Mouse (Mus musculus) hindbrain, postnatal 0 days (tissue): ENCODE data around the gene Nkx3-2. TPM values are rescaled to one million over a fixed set of nuclear protein-coding genes. Genes with fewer than 3 reads are reported as not detected.
A peak's percentile ranks its signal among the peaks of the same experiment; 100 is the strongest.

Experiments
- ATAC-seq: fragments of 200-750 bp; cut with Nextera tagmentation; 2 replicates; pipeline ENCODE4 v1.8.0; 2017; ENCODE audit warnings: mild to moderate bottlenecking, moderate TSS enrichment, moderate library complexity
- DNase-seq: peaks from one replicate; pipeline ENCODE4 v3.0.0-alpha.2; 2015; ENCODE audit warnings: low spot score
- H3K27ac ChIP-seq: fragments of 300-500 bp; sonication (generic); 2 replicates; pipeline ENCODE4 v1.5.1; 2014; ENCODE audit warnings: mild to moderate bottlenecking
- H3K27me3 ChIP-seq: fragments of 300-500 bp; sonication (generic); 2 replicates; pipeline ENCODE4 v1.6.1; 2014; ENCODE audit warnings: low read length, mixed read lengths; ENCODE audit not compliant: insufficient read depth
- H3K36me3 ChIP-seq: fragments of 300-500 bp; sonication (generic); 2 replicates; pipeline ENCODE4 v1.6.1; 2014; ENCODE audit warnings: low read length, mixed read lengths; ENCODE audit not compliant: insufficient read depth
- H3K4me1 ChIP-seq: fragments of 300-500 bp; sonication (generic); 2 replicates; pipeline ENCODE4 v1.6.1; 2014; ENCODE audit warnings: antibody characterized with exemption, low read length, mixed read lengths; ENCODE audit not compliant: insufficient read depth
- H3K4me2 ChIP-seq: fragments of 300-500 bp; sonication (generic); 2 replicates; pipeline ENCODE4 v1.6.1; 2014; ENCODE audit warnings: low read depth, mild to moderate bottlenecking, low read length, moderate library complexity, mixed read lengths
- H3K4me3 ChIP-seq: fragments of 300-500 bp; sonication (generic); 2 replicates; pipeline ENCODE4 v1.5.1; 2014; ENCODE audit warnings: low read length
- H3K9ac ChIP-seq: fragments of 300-500 bp; sonication (generic); replicated peaks from 2 replicates; pipeline ENCODE4 v1.6.1; 2014; ENCODE audit warnings: mild to moderate bottlenecking, low read length, moderate library complexity, mixed read lengths
- H3K9me3 ChIP-seq: fragments of 300-500 bp; sonication (generic); 2 replicates; pipeline ENCODE4 v1.6.1; 2016; ENCODE audit warnings: low read length, mixed read lengths
- CTCF ChIP-seq: IDR thresholded peaks from 2 replicates; pipeline ENCODE4 v1.5.1; 2016; ENCODE audit warnings: antibody characterized with exemption, control low read depth, low read depth
- WGBS: fragments of 180-500 bp; shearing (Covaris S2); extraction: QIAGEN DNeasy Blood & Tissue Kit; methylation state at CpG from one replicate; pipeline ENCODE4 v1.1.7; 2014; 5-methylcytosine and 5-hydroxymethylcytosine counted together
- polyA plus RNA-seq: library from polyadenylated mRNA; unstranded; fragments of >200 nt; fragmentation: Nextera tagmentation; extraction: Ambion mirVana; gene quantifications from 2 replicates; pipeline ENCODE4 v1.2.1, GENCODE M21; 2015
- total RNA-seq: library from RNA; depleted of rRNA; stranded (reverse); fragments of >200 nt; gene quantifications from 2 replicates; pipeline ENCODE4 v1.2.3, GENCODE M21; 2014

Nkx3-2 gene
- total and polyA plus RNA-seq, 2 experiments from 2014 or later, result not detected

- ATAC-seq (no peak), DNase-seq (no peak)
- H3K27me3 ChIP-seq, result peaks cover 85% of the 10 kb centered on the region
- no peak overlapping the region for H3K9ac ChIP-seq
- no peak overlapping the region for H3K4me3 ChIP-seq
- no peaks in the 10 kb centered on the region for H3K9me3 ChIP-seq
- H3K4me2 ChIP-seq, result no peak overlapping the region
- no peaks in the 10 kb centered on the region; the same call in 1 of the 2 replicates for H3K4me1 ChIP-seq
- no peaks in the 10 kb centered on the region for H3K36me3 ChIP-seq
- H3K27ac ChIP-seq, result no peak overlapping the region
- WGBS, result 3% methylated on average over 4 of the region's 4 CpGs
- no peak for TF ChIP-seq CTCF
These were observed 7.9 kb downstream of the Nkx3-2 start for GRCm38 (mm10) chr5:41756396-41756795.

- Histone ChIP-seq H3K27me3 (peaks cover 86% of the 10 kb centered on the region), H3K9ac (no peak overlapping the region), H3K9me3 (no peaks in the 10 kb centered on the region), H3K27ac (no peak overlapping the region), H3K4me2 (no peak overlapping the region), H3K4me1 (no peaks in the 10 kb centered on the region), H3K36me3 (no peaks in the 10 kb centered on the region), H3K4me3 (no peak overlapping the region)
- no peak for TF ChIP-seq CTCF
- DNase-seq, result no peak
- no peak for ATAC-seq
- 1% methylated on average over 23 of the region's 23 CpGs for WGBS
These were observed 8.8 kb downstream of the Nkx3-2 start for GRCm38 (mm10) chr5:41755373-41755960.

- DNase-seq (no peak), ATAC-seq (no peak)
- peaks cover 87% of the 10 kb centered on the region for H3K27me3 ChIP-seq
- TF ChIP-seq CTCF, result no peak
- no peaks in the 10 kb centered on the region for H3K36me3 ChIP-seq
- H3K9ac ChIP-seq, result no peak overlapping the region
- no peaks in the 10 kb centered on the region for H3K4me1 ChIP-seq
- under 1% methylated on average over 16 of the region's 16 CpGs for WGBS
- no peak overlapping the region for H3K4me3 ChIP-seq
- peak overlapping the region; percentile 17; the same call in 1 of the 2 replicates for H3K4me2 ChIP-seq
- H3K9me3 ChIP-seq, result no peaks in the 10 kb centered on the region
- H3K27ac ChIP-seq, result no peak overlapping the region
These were observed 9.5 kb downstream of the Nkx3-2 start for GRCm38 (mm10) chr5:41754836-41755235.

GRCm38 (mm10) chr5:41754226-41754775 is 10.0 kb downstream of the Nkx3-2 start:
- Histone ChIP-seq H3K36me3 (no peaks in the 10 kb centered on the region), H3K4me2 (peak overlapping the region; percentile 17; the same call in 1 of the 2 replicates), H3K9me3 (no peaks in the 10 kb centered on the region), H3K27me3 (peaks cover 89% of the 10 kb centered on the region), H3K4me3 (no peak overlapping the region), H3K9ac (no peak overlapping the region), H3K27ac (no peak overlapping the region), H3K4me1 (no peaks in the 10 kb centered on the region)
- ATAC-seq, result no peak
- TF ChIP-seq CTCF, result no peak
- no peak for DNase-seq
- WGBS, result under 1% methylated on average over 17 of the region's 17 CpGs

- no peak overlapping the region for H3K27ac ChIP-seq
- DNase-seq (no peak), ATAC-seq (no peak)
- no peak overlapping the region for H3K4me2 ChIP-seq
- H3K27me3 ChIP-seq, result peaks cover 90% of the 10 kb centered on the region
- H3K36me3 ChIP-seq, result no peaks in the 10 kb centered on the region
- no peaks in the 10 kb centered on the region for H3K4me1 ChIP-seq
- WGBS, result 18% methylated on average over 4 of the region's 4 CpGs
- no peak for TF ChIP-seq CTCF
- H3K9me3 ChIP-seq, result no peaks in the 10 kb centered on the region
- no peak overlapping the region for H3K9ac ChIP-seq
- no peak overlapping the region for H3K4me3 ChIP-seq
These were observed 11.6 kb downstream of the Nkx3-2 start for GRCm38 (mm10) chr5:41752721-41753120.

GRCm38 (mm10) chr5:41744898-41745780 is 19.2 kb downstream of the Nkx3-2 start:
- no peak overlapping the region for H3K4me3 ChIP-seq
- no peaks in the 10 kb centered on the region for H3K9me3 ChIP-seq
- TF ChIP-seq CTCF, result no peak
- no peak overlapping the region for H3K27ac ChIP-seq
- DNase-seq (no peak), ATAC-seq (0 out of 2 replicates have a peak, but pooled peaks have one; percentile 29)
- no peak overlapping the region for H3K4me2 ChIP-seq
- no peaks in the 10 kb centered on the region for H3K4me1 ChIP-seq
- H3K27me3 ChIP-seq, result peaks cover 61% of the 10 kb centered on the region
- WGBS, result 5% methylated on average over 12 of the region's 15 CpGs
- no peak overlapping the region for H3K9ac ChIP-seq
- no peaks in the 10 kb centered on the region for H3K36me3 ChIP-seq
